Mouse (Mus musculus) layer of hippocampus, adult 9-10 months (tissue): ENCODE results near the gene Vmn2r76.
"Not testable (repeated sequence)": the region's sequence is repeated elsewhere in the genome, so short reads cannot be mapped to it uniquely, and the experiment has no call there.

Source experiments
- DNase-seq: peaks from one replicate; pipeline ENCODE4 v3.0.0; 2022; ENCODE audit warnings: low spot score

Gene Vmn2r76

GRCm38 (mm10) chr7:86246208-86246607 lies at the start of gene Vmn2r76:
TSS of gene Vmn2r76 (minus strand) at chr7:86246308.
- no peak for DNase-seq

GRCm38 (mm10) chr7:86277072-86277471 lies 31.0 kb upstream of the Vmn2r76 start, which contains the start of gene Olfr310:
TSS of gene Olfr310 (minus strand) at chr7:86277172.
- no peak for DNase-seq

- no peak for DNase-seq
Measured at GRCm38 (mm10) chr7:86211345-86211744, 34.8 kb downstream of the Vmn2r76 start.

GRCm38 (mm10) chr7:86171678-86172077 lies 74.4 kb downstream of the Vmn2r76 start, which contains the start of gene Vmn2r75:
TSS of gene Vmn2r75 (minus strand) at chr7:86171778.
- DNase-seq: not testable (repeated sequence)
